Mouse (Mus musculus): ENCODE results near the gene Dchs1.

Gene Dchs1

DNA sequence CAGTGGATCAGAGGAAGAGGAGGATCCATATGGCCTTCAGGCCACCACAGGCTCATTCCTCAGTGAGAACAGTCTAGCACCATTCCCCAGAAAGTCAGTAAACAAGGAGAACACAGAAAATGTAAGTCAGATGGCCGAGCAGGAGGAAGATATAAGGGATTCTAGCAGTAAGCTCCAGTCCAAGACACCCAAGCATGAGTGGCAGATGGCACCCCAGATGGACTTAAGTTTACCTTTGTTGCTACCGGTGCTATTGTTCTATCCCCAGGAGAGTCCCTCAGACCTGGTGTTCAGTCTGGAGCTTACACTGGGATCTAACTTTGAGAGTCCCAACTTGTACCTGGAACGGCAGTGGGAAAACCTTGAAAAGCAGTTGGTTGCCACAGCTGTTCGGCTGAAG, 83.6 kb downstream of the Dchs1 start:
- in situ Hi-C loops (cut with MboI, MseI), result no loop called here

DNA sequence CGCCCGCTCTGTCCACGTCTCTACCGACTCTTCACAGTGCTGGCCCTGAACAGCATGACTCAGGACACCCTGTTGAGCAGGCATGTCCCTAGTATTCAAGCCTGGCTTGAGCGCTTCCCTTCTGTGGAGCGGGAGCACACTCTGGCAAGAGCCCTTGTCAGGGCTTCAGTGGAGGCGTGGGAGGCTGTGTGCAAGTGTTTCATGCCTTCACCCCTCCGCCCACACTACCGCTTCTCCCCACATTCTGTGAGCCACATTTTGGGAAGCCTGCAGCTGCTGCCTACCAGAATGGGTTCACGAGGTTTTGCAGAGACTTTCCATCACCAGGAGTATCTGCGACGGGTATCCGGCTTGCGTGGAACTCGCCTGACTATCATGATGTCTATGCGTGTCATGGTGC, 84.3 kb downstream of the Dchs1 start:
- in situ Hi-C loops (cut with MboI, MseI), result no loop called here
